Mouse (Mus musculus) kidney, adult 8-10 months (tissue): ENCODE results near the gene Myog.
A peak's percentile ranks its signal among the peaks of the same experiment; 100 is the strongest.

Experiments used
- DNase-seq, 2 experiments: peaks; one replicate each; pipeline ENCODE4 v3.0.0; 2022

Myog gene

GRCm38 (mm10) chr1:134326841-134327346 is 37.1 kb downstream of the Myog start:
- DNase-seq, result no peak

GRCm38 (mm10) chr1:134331879-134332635 is 42.3 kb downstream of the Myog start:
- peak; percentile 39 to 80 for DNase-seq

DNA sequence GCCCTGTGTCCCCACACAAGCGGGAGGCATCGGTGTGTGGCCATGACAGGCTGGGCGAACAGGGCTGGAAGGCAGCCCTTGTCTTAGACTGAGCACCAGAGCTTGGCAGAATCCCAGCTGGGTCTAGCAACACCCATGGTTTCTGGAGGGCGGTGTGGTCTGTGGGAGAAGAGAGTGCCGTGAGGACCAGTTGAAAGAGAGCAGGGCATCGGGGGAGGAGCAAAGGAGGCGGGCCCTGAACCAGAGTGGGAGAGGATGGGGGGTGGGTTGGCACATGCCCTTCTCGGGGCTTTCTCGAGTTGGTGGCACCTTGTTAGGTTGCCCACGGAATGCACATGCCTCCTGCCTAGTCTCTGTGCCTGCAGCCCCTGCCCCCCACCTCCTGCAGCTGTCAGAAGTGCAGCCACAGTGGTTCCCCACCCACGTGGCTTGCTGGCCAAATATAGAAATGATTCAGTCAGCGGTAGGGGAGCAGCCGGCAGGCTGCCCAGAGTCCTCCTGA is 43.0 kb downstream of the Myog start, which contains the start of gene Ppfia4:
Gene Ppfia4, minus strand, starts transcription at position 159 of the 502 bp plus-strand sequence.
- no peak for DNase-seq

- DNase-seq, result no peak
Observed at GRCm38 (mm10) chr1:134333371-134334110, 43.8 kb downstream of the Myog start.

- DNase-seq, result no peak
Observed at GRCm38 (mm10) chr1:134334111-134334827, 44.5 kb downstream of the Myog start.

GRCm38 (mm10) chr1:134335211-134335923 is 45.6 kb downstream of the Myog start:
- no peak for DNase-seq

GRCm38 (mm10) chr1:134335924-134336810 is 46.4 kb downstream of the Myog start:
- DNase-seq, result no peak

GRCm38 (mm10) chr1:134336958-134337710 is 47.3 kb downstream of the Myog start:
- no peak for DNase-seq

GRCm38 (mm10) chr1:134339162-134339561 is 49.4 kb downstream of the Myog start:
- no peak for DNase-seq

DNA sequence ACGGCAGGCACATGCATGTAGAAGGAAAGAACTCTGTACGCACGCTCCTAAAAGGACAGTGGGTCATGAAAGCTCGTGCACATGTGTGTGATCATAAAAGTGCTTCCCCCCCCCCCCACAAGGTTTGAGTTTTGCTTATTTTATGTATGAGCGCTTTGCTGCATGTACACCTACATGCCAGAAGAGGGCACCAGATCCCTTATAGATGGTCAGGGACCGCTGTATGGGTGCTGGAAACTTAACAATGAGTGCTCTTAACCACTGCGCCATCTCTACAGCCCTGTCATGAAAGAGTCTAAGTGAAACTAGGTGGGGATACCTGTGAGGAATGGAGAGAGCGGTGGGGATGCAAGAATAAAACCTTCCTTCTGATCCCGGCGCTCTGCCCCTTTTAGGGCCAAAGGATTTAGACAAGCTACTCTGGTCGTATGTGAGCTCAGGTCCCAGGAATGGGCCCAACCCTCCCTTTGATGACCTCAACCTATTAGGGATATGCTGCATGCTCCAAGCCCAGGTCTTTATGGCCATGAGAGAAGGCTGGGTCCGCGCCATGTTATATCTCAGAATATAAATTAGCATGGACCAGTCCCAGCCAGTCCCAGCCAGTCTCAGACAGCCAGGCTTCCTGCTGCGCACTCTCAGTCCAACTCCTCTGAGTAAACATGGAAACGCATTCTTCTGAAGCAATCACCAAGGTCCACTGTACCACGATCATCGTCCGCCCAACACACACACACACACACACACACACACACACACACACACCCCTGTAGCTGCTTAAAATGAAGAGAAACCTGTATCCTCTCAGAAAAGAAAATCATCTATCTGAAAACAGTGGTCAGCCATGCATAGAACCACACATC is 50.2 kb downstream of the Myog start:
- no peak for DNase-seq

- DNase-seq, result no peak
Observed at GRCm38 (mm10) chr1:134341641-134342277, 52.0 kb downstream of the Myog start.
